Mouse (Mus musculus) frontal cortex, adult (tissue): ENCODE measurements around the gene Hoxa9.

Experiments
- ATAC-seq: cut with Nextera tagmentation; 2 replicates; pipeline ENCODE4 v1.9.2; 2017; ENCODE audit warnings: mild to moderate bottlenecking, moderate library complexity, mixed read lengths; ENCODE audit not compliant: low TSS enrichment

Hoxa9 gene

DNA sequence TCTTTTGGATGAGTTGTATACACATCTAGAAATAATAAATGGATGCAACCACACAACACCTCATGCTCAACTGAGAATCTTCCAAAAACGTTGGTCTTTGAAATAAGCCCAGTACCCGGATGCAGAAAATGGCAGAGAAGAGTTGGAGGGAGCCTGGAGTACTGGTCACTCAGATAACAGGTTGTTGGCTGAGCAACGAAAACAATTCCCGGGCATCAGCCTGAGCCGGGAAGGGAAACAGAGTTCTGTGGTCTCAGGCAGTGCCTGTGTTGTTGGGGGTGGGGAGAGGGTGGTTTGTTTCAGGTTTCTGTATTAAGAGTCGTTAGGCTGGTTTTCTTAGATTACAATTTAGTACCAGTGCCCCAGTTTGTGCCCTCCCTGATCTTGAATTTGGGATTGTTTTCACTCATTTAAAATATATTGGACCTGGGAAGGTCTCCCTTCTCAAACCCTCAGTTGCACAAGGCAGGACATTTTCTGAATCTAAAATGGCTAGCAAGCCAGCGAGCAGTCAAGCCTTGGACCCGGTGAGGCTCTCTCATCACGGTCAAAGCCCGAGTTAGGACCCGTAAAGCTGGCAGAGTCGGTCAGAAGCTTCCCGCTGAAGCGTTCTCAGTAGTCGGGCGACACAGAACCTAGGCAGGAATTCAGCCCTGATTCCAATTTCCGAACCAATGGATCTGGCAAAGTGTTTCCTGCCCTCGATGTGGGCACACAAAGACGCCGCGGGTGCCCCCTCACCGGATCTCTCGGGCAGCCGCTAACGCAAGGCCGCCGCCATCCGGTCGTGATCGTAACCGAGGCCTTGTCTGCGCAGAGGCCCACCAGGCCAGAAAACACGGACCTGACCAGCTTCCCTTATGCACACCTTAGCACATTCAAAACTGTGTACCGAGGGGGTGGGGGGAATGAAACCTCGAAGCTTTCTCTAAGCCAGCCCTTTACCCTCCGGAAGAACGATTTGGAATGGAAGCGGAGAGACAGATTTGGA lies 2.1 kb downstream of the Hoxa9 start:
- ATAC-seq: no peak

DNA sequence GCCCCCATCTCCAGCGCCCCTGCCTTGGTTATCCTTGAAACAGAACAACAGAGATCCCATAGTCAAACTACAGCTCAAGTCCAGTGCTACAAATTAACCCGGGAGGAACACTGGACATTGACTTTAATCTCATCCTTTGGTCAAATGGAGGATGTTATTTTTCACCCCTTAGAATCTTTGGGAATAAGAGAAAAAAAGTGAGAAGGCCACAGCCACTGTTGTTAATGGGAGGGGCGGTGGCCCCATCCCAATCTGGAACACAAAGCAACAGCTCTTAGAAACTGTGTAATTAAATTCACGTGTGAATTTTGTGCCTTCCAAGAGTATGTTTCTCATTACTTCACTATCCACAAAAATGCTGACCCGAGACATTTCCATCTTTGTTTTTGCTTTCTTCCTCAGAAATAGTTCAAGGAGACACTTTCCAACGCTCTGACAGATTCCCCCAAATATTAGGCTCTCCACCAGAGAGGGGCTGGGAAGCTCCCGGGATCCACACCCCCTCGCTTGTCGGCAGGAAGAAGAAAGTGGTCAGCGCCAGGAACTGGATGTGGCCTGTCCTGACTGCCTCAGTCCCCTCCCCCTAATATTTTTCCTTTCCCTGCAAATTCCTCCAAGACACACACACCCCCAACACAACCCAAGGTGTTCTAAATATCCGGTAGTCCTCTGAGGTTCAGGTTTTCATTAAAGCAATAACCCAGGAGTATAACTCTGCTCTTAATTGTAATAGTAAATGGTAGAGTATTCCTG lies 3.2 kb downstream of the Hoxa9 start:
- no peak for ATAC-seq

- ATAC-seq: no peak
Measured at GRCm38 (mm10) chr6:52226569-52227257, 4.2 kb downstream of the Hoxa9 start.

DNA sequence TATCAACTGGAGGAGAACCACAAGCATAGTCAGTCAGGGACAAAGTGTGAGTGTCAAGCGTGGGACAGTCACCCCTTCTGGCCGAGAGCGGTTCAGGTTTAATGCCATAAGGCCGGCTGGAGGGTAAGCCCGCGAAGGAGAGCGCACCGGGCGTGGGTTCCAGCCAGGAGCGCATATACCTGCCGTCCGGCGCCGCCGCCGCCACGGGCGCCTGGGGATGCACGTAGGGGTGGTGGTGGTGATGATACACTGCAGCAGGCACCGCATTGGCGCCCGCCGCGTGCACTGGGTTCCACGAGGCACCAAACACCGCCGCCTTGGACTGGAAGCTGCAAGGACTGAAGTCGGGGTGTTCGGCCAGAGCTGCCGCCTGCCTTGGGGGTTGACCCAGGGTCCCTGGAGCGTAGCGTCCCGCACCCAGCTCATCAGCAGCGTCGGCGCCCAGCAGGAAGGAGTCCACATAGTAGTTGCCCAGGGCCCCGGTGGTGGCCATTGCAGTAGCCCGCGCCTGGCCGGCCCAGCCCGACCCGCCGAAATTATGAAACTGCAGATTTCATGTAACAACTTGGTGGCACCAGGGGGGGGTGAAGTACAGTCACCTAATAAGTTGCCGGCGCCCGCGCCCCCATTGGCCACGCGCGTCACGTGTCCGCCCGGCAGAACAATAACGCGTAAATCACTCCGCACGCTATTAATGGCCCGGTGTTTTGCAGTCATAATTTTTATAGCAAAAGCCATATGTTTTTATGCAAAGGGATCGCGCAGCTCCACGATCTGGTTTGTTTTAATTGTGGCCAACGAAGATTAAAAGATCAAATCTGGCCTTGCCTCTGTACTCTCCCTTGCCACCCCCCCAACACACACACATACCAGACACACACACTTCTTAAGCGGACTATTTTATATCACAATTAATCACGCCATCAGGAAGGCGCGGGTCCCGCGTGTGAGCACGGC lies 5.0 kb downstream of the Hoxa9 start:
- no peak for ATAC-seq

DNA sequence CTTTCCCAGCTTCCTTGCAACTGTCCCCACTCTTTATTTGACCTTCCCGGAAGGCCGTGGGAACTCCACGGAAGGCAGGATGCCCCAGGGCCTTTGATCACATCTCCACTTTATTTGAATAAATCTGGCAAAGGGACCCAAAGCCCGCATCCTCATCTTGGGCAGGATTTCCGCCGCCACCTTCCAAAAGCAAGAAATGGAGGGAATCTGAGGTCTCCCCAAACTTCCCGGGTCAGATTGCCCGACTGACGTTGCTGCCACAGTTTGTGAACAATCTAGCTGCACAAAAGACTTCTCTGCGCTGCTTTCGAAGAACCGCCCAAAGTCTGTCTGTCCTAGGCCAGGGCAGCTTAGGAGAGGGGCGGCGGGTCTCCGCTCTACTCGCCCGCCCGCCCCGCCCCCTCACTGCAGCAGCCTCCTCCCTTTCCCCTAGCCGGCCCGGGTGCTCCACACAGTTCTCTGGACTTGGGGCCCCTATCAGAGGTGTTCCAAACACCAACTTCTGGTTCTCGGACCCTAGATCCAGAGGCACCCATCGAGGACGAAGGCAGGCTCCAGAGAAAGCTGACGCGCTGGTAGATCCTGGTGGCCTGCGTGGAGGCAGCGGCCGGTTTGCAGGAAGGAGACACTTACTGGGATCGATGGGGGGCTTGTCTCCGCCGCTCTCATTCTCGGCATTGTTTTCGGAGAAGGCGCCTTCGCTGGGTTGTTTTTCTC lies 5.8 kb downstream of the Hoxa9 start:
- ATAC-seq: no peak

DNA sequence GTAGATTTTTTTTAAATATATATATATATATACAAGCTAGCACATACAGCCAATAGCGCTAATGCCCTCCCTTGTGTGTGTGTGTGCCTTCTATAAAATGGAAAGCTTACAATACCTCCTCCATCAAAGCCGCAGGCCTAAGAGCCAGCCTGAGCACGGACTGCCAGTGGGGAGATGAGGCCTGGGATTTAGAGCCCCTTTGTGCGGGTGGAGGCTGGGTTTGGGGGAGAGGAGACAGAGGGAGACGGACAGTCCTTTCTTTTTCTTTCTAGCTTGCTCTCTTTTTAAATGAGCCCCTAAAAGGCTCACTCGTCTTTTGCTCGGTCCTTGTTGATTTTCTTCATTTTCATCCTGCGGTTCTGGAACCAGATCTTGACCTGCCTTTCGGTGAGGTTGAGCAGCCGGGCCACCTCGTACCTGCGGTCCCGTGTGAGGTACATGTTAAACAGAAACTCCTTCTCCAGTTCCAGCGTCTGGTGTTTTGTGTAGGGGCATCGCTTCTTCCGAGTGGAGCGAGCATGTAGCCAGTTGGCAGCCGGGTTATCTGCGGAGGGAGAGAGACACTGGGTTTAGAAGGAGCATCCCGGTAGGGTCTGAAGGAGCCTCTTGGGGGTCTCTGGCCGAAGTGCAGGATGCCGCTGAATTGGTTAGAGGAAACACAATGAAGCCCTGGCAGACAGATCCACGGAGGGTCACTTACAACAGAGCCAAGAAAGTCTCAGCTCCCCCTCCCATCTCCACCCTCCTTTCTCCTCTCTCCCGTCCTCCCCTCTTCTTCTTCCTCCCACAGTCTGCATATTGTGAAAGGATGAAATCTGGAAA lies 6.7 kb downstream of the Hoxa9 start:
- ATAC-seq: no peak

DNA sequence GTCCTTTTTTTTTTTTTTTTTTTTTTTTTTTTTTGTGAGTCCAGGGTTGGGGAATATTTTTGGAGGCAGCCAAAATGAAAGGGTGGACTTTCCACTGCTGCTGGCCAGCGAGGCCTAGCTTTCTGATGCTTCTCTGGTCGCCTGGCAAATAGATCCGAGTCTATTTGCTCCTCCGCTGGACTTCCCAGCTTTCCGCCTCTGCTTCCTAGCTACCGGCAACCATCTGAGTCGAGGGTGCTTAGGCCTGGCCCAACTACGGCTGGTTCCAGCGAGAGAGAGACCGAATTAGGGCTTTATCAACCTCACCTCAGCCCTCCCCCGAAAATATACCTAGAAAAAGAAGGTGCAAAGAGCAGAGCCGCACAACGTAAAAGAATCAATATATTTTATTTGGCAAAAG lies 8.2 kb downstream of the Hoxa9 start:
- no peak for ATAC-seq

DNA sequence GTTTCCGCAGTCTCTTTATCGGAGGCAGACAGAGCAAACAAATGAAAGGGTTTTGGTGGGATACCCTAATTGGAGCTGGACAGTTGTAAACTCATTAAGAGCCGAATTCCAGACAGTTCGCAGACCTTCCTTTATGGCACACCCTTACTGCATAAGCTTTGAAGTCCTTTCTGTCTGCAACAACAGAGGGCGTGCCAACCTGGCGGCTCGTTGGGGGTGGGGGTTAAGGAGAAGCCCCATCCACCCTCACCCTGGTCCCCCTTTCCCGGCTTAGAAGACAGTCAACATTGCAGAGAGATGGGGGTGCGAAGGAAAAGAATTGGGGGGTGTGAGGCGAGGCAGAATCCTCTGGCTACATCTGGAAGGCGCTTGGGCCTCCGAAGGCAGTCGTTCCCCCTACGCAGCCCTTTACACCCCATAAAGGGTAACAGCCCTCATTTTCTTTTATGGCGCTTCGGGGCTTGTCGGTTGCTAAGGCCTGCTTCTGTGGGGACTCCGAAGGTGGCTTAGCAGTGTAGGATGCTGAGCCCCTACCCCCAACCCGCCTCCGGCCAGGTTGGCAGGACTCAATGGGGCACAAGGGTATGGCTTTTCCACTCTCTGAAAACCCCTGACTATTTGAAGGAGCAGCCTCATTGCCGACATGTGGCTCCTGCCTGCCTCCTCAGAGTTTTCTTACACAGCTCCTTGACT lies 8.8 kb downstream of the Hoxa9 start:
- ATAC-seq: no peak

DNA sequence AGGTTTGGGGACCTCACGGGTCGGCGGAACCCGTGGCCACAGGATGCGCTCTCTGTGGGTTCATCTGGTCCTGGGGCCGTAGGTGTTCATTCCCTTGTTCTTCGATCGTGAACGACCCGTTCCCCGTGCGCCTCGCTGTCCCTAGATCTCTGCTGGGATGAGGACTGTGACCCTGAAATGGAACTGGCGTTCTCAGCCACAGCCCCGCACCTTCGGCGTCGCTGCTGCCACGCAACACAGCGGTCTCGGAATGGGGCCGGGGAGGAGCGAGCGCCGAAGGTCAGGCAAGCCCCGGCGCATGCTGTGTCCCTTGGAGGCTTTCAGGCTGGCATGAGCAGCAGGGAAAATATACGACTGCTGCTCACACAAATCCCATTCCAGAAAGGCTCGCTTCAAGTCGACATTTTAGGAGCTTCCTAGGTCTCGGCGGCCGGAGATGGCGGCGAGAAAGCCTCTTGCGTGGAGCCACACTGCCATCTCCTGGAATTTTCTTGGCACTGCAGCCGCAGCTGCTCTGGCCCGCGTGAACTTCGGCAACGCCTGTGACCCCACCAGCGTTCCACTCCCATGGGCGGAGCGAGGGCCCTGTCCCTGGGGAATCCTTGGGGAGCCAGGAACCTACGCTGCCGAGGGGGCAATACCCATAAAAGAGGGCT lies 9.4 kb downstream of the Hoxa9 start, which contains the start of gene Hoxa7:
Gene Hoxa7 (minus strand): TSS at position 518 of the 656 bp plus-strand sequence.
- ATAC-seq: peak; percentile 78

- ATAC-seq: no peak
Measured at GRCm38 (mm10) chr6:52220865-52221310, 10.0 kb downstream of the Hoxa9 start.

GRCm38 (mm10) chr6:52220003-52220864 lies 10.7 kb downstream of the Hoxa9 start:
- ATAC-seq: no peak

GRCm38 (mm10) chr6:52219234-52219942 lies 11.5 kb downstream of the Hoxa9 start:
- no peak for ATAC-seq

DNA sequence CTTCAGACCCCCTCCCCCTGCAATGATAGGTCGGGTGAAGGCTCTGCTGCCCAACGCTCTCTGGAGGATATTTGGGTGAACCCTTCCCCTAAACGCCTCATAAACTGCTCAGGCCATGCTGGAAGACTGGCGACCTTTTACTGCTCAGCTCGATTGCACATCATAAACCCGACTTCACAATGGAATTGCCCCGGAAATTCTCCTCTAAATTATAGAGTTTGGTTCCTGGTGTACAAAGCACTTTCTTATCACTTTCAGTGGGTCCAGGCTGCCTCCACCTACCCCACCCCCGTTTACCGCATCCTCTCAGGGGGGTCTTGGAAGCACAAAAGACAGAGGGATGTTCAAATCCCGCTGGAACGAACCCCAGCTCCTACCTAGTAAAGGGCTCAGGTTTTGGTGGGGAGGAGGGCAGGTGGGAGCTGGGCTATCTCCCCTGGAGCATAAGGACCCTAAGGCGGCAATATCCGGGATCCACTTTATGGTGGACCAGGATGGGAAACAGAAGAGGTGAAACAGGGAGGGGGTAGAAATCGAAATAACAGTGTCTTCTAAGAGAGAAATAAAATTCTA lies 12.2 kb downstream of the Hoxa9 start:
- no peak for ATAC-seq

DNA sequence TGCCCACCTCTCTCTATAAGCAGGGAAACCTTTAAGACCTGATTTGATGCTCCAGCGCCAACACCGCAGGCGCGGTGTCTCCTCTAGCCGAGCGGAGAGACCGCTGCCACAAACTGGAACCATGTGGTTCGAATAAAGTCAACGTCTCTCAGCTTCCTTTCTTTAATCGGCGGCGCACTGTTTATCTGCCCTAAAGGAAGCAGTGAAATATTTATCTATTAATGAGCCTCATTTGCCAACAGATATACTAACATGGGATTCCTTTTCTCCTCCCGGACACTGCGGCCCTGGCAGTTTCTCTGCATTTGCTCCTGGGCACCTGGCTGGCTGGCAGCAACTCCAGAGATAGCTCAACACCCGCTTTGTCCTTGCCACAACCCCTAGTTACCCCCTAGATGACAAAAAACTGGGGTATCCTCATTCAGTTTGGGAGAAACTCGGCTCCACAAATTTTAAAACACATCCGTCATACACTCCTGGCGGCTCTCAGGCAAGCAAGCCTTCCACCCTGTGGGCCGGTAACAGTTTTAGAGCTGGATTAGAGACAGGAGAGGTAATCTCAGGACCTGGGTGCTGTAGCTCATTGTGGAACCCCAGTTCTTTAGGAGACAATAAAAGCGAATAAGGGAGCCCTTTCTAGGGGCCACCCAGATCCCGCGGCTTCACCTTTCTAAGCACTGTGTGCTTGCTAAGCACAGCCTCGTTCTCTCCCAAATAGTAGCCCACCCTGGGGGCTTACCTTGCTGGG lies 12.8 kb downstream of the Hoxa9 start:
- no peak for ATAC-seq

- ATAC-seq: no peak
Measured at GRCm38 (mm10) chr6:52217459-52217768, 13.5 kb downstream of the Hoxa9 start.
